Mouse (Mus musculus) liver, embryonic 14.5 days (tissue): ENCODE measurements around the gene Zranb3.

ENCODE experiments used
- CTCF ChIP-seq: IDR thresholded peaks from 2 replicates; pipeline ENCODE4 v1.5.1; 2016; ENCODE audit warnings: antibody characterized with exemption, low read depth, control low read depth
- EP300 ChIP-seq: IDR thresholded peaks from 2 replicates; pipeline ENCODE4 v1.6.1; 2016; ENCODE audit warnings: antibody characterized with exemption, low read depth

- TF ChIP-seq CTCF = no peak
- no peak for TF ChIP-seq EP300
These were observed 20.0 kb downstream of the Zranb3 start for GRCm38 (mm10) chr1:128082800-128083199.
